Mouse (Mus musculus) fibroblast of lung, adult 2 months (primary cell): ENCODE results near the gene Hmmr.
"Not testable (repeated sequence)": the region's sequence is repeated elsewhere in the genome, so short reads cannot be mapped to it uniquely, and the experiment has no call there.

Experiments
- DNase-seq: peaks from one replicate; pipeline ENCODE4 v3.0.0-alpha.2; 2011; ENCODE audit warnings: low read depth

The Hmmr gene

DNA sequence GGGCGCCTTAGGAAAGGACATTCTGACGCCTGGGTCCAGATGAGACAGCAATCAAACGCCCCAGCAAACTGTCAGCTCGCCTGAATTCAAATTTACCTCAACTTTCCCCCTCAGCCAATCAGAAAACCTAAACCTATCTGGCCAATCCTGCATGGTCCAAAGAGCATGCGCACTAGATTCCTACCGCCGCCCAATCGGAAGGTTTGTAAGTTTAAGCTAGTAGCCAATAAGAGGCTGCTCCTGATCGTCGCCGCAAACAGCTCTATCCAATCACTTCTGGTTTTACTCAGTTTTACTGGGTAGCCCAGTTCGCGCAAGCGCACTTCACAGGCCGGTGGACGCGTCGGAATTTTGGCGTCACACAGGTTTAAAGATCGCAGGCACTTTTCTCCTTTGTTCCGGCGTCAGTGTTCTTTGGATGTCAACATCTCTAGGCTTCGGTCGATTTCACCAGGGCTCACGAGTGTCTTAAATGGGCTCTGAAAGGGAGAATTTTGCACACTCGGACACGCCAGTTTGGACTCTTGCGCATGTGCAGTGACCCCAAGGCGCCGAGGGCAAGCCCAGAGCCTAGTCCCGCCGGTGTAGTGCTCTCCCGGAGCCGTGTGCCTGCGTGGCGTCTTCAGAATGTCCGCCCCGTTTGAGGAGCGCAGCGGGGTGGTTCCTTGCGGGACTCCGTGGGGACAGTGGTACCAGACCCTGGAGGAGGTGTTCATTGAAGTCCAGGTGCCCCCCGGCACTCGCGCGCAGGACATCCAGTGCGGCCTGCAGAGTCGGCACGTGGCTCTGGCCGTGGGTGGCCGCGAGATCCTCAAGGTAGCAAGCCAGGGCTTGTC lies at the start of gene Hmmr, which contains the start of gene Nudcd2:
Gene Hmmr (minus strand): TSS at position 84 of the 836 bp plus-strand sequence.
Gene Nudcd2 (plus strand): TSS at position 329 of the 836 bp plus-strand sequence.
- peak; percentile 93 for DNase-seq

DNA sequence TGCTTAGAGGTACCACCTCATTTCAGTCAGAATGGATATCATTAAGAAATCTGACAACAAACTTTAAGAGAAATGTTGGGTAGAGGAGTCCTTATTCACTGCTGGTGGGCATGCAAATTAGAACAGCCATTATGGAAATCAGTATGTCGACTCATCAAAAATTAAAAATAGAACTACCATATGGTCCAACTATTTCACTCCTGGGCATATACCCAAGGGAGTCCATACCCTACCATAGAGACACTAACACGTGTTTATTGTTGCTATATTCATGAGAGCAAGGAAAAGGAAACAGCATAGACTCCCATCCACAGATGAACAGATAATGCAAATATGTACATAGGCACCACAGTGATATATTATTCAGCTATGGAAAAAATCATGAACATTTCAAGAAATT lies 48.6 kb upstream of the Hmmr start:
- no peak for DNase-seq

DNA sequence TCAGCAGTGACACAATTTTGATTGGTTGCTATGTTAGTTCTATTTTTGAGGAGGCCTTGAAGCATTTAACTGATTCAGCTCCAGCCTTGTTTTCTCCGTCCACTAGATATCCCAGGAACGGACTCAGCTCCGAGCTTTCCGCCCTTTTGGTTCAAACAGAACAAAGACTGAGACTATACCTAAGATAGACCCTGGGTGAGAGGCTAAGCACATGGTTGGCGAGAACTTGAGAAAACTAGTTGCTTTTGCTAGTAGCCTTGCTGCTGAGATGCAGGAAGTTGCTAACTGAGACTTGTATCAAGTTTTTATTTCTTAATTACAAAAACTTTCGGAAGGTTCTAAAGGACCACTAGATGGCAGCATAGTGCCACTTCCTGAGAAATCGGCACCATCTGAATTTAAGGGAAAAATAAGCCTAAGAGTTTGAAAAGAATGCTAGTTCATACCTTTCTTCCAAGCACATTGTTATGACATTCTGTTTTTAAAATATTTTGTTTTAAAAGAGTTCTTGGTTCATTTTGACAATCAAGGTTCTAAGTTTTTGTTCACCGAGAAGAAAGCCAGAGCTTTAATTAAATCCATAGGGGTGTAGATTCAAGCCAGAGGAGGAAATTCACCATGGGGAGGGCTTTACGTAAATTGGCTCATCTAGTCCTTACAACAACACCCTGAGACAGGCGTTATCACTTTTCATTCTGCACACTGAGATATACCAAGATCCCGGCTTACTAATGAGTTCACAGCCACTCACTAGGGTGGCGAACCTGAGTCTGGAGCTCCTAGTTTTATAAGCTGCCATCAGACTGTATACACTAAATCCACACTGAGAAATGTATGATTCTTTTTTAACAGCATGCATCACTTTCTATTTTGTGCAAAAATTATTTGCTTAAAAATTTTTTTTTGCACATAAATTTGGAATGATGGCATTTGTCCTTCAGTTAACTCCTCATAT lies 42.4 kb upstream of the Hmmr start:
- DNase-seq, result peak; percentile 38

DNA sequence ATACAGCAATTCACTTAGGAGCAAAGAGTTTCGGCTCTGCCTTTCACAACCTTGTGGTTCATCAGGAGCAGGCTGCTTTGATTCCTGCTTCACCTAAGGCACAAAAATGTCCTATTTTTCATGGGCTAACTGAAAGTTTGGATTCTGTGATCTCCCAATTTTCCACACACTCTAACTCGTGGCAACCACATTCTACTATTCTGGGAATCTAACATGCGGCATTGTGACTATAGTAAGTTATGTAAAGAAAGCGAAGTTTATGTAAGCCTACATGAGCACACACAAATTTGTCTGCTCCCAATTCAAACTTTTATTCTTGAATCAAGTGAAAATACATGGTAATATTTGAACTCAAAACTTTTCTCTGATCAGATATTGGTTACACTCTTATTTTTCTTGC lies 31.5 kb upstream of the Hmmr start:
- DNase-seq, result no peak

DNA sequence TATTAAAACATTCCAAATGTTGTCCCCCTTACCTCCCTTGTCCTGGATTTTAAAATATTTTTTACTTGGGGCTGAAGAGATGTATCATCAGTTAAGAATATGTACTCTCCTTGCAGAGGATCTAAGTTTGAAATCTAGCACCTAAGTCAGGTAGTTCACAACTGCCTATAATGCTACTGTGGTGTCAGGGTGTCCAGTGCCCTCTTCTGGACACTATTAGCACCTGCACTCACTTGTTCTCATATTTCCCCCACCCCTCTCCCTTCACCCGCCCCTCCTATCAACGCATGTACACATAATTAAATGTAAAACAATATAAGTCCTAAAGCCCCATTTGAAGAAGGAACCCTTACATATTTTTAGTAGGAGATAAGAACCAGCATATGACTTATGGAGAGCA lies 30.2 kb upstream of the Hmmr start:
- DNase-seq, result no peak

- DNase-seq, result no peak
These were observed 26.7 kb upstream of the Hmmr start for GRCm38 (mm10) chr11:40759896-40760295.

DNA sequence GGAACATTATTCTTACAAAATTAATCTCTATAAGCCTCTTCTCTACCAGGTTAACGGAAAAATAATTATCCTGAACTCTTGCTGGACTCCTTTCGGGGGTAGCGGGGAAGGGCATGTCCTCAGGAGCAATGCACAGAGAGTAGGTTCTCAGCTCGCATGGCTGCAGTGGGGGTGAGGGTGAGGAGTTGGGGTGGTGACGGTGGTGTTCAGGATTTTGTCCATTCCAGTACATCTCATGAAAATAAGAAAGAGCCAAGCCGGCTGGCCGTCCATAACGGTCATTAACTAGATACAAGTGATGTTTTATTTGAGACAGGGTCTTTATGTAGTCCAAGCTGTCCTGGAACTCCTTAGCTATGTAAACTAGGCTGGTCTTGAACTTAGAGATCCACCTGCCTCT lies 22.7 kb upstream of the Hmmr start:
- no peak for DNase-seq

- DNase-seq, result peak; percentile 99
These were observed 21.9 kb upstream of the Hmmr start, which contains the start of gene Ccng1 for GRCm38 (mm10) chr11:40755109-40755627. TSS of gene Ccng1 (minus strand) at chr11:40755311.

DNA sequence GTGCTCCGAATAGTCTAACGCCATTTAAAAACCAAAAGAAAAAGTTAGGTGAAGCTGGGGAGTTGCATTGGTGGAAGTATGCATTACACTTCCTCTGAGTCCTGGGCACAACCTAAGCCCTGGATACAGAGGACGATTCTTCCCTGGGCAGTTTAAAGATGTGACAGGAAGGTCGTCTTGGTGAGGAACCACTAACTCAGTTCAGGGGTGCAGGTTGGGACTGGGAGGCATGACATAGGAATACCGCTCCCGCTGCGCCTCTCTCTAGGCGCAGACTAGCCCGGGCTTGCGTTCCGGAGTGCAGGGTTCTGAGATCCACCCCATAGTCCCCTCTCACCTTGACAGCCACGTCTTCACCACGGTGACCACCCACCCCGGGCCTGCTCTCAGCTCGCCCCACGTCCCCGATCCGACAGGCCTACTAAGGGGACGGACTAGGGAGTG lies 21.5 kb upstream of the Hmmr start:
- DNase-seq, result no peak

DNA sequence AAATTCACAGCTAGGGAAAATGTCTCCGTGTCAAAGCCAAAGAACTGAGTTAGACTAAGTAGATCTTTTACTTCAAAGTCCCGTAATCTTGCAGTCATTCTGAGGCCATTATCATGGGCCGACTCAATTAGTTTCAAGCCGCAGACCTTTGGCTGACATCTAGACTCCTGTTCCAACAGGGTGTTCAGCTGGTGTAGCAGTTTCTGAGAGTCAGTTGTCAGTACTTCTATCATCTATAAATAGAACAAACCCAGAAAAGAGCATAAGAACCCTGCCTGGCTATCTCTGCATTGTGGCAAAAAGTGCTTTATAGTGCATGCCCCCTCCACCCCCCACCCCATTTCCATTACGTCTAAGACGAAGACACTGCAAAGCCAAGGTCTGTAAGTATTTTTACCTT lies 20.6 kb upstream of the Hmmr start:
- DNase-seq, result no peak

- DNase-seq, result no peak
These were observed 14.5 kb upstream of the Hmmr start for GRCm38 (mm10) chr11:40747716-40748115.

DNA sequence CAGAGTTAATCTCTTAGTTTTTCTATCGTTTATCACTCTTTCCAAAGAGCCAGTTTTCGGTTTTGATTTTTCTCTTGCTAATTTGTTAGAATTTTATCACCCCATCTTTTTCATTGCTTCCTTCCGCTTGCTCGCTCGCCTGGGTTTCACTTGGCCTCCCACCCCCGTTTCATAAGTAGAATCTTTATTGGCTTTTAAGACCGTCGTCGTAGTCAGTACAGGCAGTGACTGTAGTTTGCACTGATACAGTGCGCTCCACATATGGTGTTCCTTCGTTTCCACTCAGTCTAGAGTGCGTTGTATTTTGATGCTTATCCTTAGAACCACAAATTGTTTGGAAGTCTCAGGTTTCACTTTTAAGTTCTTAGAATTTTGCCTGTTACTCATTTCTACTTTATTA lies 13.1 kb upstream of the Hmmr start:
- DNase-seq, result no peak

GRCm38 (mm10) chr11:40744348-40744747 lies 11.1 kb upstream of the Hmmr start:
- DNase-seq, result no peak

DNA sequence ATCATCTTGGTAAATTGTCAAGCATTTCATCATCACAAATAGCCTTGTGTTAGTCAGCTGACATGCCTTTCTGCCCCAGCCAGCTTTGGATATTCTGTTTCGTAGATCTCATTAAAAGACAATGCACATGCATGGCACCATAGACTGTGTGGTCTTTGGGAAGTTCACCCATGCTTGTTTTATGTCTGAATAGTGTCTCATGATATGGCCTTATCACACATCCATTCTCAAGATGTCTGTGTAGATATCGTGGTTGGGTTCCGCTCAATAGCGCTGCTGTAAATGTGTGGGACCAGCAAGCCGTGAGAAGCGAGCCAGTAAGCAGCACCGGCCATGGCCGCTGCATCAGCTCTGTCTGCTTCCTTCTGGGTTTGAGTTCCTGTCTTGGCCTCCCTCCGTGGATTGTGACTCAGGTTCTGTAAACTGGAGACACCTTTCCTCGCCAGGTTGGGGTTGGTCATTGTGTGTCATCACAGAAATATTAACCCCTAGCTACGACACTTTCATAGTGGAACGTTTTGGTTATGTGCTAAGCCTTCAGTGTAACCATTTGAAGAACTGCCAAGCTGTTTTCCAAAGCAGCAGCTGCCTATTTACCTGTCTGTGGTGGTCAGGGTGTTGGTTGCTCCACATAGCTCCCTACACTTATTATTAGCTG lies 8.5 kb upstream of the Hmmr start:
- no peak for DNase-seq

DNA sequence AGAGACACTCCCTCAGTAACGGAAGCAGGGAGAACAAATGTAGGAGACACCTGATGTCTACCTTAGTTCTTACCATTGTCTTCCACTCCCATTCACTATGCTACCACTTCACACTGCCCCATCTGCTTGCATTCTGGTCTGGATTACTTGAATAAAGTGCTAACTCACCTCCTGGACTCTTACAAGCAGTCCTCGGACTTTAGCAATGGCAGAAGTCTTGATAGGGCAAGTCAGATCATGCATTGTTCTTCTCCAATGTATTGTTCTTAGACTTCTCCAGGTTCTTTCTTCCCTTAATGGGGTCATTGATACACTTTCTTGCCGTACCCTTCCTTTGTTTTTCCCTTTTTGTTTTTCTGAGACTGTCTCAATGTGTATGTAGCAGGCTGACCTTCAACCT lies 4.1 kb upstream of the Hmmr start:
- DNase-seq, result no peak

- no peak for DNase-seq
These were observed 1.1 kb upstream of the Hmmr start for GRCm38 (mm10) chr11:40734251-40734752.

- DNase-seq, result no peak
These were observed 254 bp downstream of the Hmmr start for GRCm38 (mm10) chr11:40732997-40733338.

DNA sequence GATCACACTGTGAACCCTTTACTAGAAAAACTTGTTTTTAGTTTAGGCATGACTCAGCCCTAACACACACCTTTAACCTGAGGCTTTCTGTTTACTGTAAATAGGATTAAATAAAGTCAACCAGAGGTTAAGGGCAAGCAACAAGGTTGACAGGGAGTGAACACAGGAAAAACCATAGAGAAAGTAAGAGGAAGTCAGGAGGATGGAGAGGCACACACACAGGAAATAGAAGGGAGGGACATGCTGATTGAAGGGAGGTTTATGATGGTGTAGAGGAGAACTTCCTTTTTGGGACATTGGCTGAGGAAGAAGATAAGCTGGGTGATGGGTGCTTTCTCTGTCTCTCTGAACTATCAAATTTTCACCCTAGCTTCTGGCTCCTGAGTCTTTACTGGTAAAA lies 14.9 kb downstream of the Hmmr start:
- no peak for DNase-seq

DNA sequence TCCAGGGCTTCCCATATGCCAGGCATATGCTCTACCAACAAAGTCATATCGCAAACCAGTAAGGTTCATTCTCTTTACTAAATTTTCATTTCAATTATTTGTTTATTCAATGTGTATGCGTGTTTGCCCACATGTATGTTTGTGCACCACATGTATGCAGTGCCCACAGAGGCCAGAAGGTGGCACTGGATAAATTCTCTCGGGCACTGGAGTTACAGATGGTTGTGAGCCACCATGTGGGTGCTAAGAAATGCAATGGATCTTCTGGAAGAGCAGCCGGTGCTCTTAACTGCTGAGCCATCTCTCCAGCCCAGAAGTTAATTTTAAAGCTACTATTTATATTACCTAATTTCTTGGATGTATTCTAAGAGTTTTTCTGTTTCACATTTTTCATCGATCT lies 17.7 kb downstream of the Hmmr start:
- DNase-seq, result no peak

GRCm38 (mm10) chr11:40713858-40714257 lies 19.4 kb downstream of the Hmmr start:
- no peak for DNase-seq

- not testable (repeated sequence) for DNase-seq
These were observed 23.3 kb downstream of the Hmmr start for GRCm38 (mm10) chr11:40709899-40710298.

GRCm38 (mm10) chr11:40695103-40695502 lies 38.1 kb downstream of the Hmmr start, which contains the start of gene Mat2b:
TSS of gene Mat2b (minus strand) at chr11:40695203.
- DNase-seq, result no peak
